Mouse (Mus musculus): ENCODE measurements at regions not wholly inside any gene's neighbourhood (a gene's known extent, or its start where the extent isn't known, plus 50 kb on each side); places are given as distances from the start of the nearest gene placed in this dataset.
"Not testable (repeated sequence)": the region's sequence is repeated elsewhere in the genome, so short reads cannot be mapped to it uniquely, and the experiment has no call there.

DNA sequence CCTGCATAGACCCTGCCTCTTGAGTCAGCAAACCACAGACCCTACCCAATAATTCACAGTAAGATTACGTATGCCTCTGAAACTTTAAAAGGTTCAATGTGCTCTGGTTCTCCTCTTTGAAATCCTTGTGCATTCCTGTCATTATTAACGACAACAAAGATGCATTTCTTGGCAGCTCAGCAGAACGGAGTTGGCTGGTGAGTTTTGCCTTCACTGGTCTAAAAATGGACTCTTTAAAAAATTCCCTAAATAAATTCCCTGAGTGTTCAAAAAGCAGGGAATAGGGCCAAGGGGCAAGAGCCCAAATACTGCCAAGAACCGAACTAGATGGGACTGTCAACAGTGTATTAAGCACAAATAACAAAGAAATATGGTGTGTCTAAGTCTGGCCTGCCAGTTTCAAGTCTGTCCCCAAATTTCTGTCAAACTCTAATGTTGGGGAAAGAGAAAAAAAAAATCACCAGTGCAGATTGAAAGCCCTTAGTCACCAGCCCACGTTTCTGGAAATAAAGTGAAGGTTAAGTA is 163.2 kb upstream of the Gm17728 start:
- no peak for DNase-seq (ENCODE audit: extremely low spot score, low read depth, low spot score)

DNA sequence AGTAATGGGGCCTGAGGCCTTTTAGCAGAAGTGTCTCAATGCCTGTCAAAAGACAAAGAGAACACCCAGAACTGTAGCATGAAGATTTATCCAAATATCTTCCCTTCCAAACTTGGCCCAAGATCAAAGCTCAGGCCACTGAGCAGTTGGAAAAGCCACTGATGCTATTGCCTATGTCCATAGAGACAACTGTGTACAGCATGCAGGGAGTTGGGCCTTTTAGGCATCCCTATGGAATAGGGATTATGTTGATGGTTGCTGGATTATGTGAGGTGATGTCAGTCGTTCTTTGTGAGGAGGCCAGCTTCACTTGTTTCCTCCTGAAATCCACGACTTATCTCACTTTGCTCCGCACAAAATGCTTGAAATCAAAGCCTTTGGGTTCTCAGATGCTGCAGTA is 153.1 kb upstream of the Gm17728 start:
- DNase-seq (ENCODE audit: extremely low spot score, low read depth, low spot score): no peak

DNA sequence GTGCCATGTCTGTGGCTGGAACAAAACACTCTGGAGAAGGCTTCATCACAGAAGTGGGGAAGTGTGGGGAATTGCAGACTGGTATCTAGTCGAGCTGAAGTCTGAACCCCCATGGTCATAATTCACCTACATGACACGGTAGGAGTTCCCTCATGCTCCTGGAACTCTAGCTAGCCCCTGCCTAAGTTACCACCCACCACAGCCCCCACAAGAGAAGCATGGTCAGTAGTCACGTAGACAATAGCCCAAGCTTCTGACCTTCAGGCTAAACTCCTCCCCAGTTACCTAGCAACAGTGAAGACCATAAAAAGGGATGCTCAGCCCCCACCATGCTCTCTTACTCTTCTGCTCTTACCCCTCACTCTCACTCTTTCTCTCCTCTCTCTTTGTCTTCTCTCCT is 143.8 kb upstream of the Gm17728 start:
- not testable (repeated sequence) for DNase-seq (ENCODE audit: extremely low spot score, low read depth, low spot score)

DNA sequence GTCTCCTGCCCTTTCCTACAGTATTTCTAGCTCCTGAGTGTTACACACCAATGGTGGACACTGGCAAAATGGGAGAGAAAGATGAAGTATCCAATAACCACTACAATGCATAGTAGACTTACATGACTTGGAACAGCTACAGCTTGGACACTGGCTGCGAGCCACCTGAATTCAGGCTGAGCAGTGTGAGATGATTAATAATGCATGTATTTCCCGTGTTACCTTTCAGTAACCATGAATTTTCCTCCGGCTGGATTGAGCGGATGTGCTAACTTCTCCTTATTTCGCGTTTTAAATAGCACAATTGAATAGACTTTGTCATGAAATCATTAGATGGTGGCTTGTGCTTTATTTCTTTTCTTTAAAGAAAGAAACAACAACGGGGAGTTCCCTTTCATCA is 142.4 kb upstream of the Gm17728 start:
- no peak for DNase-seq (ENCODE audit: extremely low spot score, low read depth, low spot score)

DNA sequence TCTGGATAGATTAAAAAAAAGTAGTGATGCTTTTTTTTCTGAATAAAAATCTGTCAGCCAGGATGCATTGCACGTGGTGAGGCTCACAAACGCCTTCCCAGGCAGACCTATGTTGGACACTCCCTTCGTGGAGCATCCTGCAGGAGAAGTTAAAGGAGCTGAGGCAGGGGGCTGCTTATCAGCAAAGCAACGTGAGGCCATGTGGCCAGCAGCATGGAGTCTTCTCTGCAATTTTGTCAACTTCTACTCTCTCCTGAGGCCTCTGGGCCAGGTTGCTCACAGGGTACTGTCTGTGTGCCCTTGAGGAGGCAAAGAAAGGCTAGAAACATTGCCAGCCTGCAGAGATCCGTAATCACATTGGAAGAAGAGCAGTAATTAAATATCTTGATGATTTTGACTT is 140.0 kb upstream of the Gm17728 start:
- no peak for DNase-seq (ENCODE audit: extremely low spot score, low read depth, low spot score)

DNA sequence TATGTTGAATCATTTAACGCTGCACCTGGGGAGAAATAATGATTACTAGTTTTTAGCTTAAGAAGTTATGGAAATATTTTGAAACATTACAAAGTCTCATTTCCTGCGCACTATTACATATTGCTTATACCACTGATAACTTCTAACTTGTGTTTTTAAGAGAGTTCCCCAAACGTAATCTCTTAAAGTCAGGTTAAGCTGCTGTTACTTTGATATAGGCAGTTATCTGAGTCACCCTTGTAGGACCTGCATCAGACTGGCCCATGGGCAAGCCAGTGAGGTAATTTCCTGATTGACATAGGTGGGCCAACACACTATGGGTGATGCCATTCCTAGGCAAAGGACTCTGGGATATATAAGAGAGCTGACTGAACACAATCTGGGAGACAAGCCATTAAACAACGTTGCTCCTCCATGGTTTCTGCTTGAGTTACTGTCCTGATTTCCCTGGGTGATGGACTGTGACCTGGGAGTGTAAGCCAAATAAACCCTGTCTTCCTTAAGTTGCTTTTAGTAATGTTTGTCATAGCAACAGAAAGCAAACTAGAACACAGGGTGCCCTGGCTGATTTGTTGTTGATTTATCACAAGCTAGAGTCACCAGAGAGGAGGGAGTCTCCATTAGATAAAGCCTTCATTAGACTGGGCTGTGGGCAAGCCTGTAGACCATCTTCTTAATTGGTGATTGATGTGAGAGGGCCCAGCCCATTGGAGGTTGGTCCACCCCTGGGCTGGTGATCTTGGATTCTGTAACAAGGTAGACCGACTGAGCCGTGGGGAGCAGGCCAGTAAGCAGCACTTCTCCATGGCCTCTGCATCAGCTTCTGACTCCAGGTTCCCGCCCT is 139.3 kb upstream of the Gm17728 start:
- DNase-seq (ENCODE audit: extremely low spot score, low read depth, low spot score): no peak

DNA sequence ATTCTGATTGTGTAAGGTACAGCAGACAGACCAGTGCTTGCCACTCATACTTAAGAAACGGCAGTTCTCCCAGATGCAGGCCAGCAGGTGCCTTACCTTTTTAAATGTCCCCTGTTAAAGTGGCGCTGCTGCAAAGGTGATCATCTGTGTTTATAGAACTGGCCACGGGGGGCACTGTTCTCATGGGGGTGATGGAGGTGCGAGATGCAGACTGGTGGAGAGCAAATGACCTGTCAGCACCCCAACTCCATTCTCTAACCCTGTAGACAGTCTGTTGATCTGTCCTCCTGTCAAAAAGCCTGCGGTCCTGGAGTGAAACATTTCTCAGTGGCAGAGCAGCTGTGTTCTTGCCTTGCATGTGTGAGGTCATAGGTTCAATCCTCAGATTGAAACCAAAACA is 135.4 kb upstream of the Gm17728 start:
- no peak for DNase-seq (ENCODE audit: extremely low spot score, low read depth, low spot score)

DNA sequence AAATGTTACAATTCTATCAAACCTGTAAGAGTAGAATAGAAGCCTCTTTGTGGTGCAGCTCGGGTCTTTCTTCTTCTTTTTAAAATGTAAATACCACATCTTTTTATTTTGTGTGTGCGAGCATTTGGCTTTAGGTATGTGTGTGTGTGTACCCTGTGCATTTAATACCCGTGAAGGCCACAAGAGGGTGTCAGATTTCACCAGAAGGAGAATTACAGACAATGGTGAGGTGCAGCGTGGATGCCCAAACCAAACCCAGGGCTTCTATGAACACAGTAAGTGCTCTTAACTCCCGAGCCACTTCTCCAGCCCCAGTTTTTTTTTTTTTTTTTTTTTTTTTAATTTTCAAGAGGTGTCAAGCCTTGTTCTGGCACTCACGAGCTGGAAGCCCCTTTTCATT is 135.0 kb upstream of the Gm17728 start:
- DNase-seq (ENCODE audit: extremely low spot score, low read depth, low spot score): no peak

DNA sequence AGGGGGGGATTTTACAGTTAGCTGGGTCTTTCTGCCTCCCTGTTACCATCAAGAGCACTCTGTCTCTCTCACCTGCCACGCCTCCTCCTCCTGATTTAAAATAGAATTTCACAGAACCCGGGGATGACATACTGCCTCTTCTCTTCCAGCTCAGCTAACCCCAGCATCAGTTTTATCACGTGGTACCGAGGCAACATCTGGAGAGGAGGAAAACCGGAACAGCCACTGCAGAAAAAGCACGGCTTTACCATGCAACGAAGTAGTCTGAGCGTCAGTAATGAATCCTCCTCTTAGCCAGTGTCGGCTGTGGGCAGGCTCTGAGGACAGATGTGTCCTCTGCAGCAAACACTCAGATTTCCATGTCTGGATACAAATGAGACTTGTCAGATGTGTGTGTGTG is 134.2 kb upstream of the Gm17728 start:
- DNase-seq (ENCODE audit: extremely low spot score, low read depth, low spot score): no peak

DNA sequence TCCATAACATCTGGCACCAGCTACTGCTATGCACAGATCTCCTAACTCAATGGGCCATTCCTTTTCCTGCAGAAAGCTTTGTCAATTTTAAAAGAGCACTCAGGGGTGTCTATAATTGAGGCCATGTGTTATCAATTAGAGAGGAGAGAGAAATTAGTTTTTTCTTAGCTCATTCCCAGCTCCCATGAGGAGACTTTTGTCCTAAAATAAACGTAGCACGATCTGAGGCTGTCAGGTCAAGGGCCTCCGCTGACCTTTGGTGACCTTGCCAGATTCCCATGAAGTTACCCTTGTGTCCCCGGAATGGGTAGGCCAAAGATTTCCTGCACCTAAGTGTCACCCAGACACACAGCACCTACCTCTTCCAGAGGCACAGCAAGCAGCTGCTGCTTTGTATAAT is 130.3 kb upstream of the Gm17728 start:
- no peak for DNase-seq (ENCODE audit: extremely low spot score, low read depth, low spot score)

DNA sequence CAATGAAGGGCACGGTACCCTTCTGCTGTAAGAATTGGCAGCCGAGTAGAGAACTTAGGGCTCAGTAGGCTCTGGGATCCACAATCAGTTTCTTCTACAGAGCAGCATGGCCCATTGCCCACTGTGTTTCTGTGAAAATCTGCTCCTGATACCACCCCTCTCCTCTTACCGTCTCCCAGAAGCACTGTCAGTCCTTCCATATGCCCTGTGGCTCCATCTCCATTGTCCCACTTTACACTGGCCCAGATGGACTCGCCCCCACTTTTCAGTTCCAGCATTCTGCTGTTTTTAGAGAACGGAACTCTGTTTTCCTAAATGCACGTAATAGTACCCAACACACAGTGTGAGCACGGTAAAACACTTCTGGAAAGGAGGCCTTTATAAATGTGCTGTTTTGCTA is 129.6 kb upstream of the Gm17728 start:
- DNase-seq (ENCODE audit: extremely low spot score, low read depth, low spot score): no peak

DNA sequence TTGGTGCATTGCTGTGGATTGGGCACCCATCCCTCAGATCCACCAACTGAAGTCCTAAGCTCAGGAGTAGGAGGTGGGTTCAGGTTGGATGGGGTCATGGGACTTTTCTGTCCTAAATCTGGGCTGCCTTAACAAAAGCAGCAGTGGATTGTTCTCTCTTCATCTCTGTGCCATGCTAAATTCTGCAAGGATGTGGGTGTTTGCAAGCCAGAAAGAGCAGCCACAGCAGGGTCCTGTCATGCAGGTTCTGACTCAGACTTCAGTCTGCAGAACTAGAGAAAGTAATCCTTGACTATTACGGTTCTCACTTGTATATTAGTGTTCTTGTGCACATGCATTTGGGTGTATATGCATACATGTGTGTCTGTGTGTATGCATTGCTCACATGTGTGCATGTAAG is 125.5 kb upstream of the Gm17728 start:
- DNase-seq (ENCODE audit: extremely low spot score, low read depth, low spot score): no peak

DNA sequence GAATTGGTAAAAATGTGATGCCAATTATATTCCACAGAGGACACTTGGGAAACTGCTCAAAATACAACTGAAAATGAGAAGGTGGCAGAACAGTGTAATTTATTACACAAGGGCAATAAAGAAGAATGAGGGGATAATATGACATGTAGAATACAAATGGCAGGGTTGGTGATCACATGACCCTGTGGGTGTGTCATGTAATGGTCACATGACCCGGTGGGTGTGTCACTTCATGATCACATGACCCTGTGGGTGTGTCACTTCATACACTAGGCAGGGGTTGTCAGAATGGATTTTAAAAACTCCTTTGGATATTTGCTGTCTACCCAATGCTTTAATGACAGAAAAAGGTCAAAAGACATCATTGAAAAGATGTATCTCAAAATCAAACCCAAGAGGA is 123.6 kb upstream of the Gm17728 start:
- no peak for DNase-seq (ENCODE audit: extremely low spot score, low read depth, low spot score)

DNA sequence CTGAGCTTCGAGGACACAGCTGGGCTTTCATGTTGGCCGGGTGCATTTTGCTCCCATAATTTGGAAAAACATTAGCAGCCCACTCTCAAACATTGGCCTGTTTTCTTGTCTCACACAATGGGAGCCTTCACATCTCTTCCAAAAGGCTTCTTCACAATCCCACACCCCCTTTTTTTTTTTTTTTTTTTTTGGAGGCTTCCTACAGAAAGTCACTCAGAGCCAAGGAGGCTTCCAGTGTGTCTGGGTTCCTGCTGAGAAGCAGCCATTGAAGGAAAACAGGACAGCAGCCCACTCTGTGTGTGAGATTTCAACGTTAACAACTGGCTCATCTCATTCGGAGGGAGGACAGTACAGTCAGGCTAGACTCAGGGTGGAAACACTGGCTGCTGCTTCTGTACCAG is 120.8 kb upstream of the Gm17728 start:
- DNase-seq (ENCODE audit: extremely low spot score, low read depth, low spot score): no peak

DNA sequence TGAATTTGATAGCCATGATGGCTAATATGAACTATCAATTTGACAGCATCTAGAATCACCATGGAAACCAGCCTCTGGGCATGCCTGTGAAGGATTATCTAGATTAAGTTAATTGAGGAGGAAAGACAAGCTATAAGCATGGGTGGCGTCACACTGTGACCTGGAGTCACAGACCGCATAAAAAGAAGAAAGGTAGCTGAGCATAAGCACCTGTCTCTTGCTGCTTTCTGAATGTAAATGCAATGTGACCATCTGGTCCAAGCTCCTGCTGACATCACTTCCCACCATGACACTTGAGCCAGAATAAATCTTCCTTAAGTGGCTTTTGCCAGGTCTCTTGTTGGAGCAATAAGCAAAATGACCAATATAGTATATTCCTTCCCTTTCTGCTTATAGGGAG is 113.4 kb upstream of the Gm17728 start:
- no peak for DNase-seq (ENCODE audit: extremely low spot score, low read depth, low spot score)

DNA sequence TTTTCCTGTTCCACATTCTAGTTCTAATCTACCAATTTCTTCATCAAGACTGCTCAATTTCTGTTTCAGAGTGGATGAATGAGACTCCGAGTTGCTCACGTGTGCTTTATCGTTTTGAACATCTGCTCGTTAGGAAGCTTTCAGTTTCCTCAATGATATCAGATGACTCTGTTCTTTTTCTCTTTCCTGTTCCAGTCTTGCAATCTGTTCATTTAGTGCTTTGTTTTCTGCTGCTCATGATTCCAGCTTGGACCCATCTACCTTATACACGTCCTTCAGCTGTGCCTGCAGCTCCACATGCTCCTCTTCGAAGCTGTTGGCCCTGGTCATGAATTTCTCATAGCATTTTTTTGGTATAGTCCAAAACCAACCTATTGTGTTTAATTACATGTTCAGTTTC is 99.1 kb upstream of the Gm17728 start:
- no peak for DNase-seq (ENCODE audit: extremely low spot score, low read depth, low spot score)

DNA sequence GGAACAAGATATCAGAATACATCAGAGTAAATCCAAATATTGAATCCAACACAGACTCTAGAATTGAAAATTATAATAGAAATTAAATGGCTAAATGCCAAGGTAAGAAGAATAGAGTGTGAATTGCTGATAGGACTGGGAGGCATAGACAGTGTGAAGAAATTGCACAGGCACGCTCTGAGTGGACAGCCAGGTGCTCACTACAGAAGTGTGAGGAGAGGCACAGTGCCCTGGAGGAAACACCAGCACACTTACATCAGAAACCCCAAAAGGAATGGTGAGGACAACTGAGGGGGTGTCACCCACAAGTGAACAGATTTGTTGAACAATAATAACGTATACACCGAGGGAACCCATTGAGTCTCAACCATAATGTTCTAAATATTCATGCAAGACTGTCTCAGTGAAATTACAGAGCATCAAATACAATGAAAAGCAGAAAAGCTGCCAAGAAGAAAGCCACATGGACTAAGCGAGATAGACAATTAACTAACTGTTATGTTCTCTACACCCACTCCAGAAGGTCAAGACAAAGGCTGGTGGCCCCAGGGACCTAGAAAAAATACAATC is 92.9 kb upstream of the Gm17728 start:
- no peak for DNase-seq (ENCODE audit: extremely low spot score, low read depth, low spot score)

DNA sequence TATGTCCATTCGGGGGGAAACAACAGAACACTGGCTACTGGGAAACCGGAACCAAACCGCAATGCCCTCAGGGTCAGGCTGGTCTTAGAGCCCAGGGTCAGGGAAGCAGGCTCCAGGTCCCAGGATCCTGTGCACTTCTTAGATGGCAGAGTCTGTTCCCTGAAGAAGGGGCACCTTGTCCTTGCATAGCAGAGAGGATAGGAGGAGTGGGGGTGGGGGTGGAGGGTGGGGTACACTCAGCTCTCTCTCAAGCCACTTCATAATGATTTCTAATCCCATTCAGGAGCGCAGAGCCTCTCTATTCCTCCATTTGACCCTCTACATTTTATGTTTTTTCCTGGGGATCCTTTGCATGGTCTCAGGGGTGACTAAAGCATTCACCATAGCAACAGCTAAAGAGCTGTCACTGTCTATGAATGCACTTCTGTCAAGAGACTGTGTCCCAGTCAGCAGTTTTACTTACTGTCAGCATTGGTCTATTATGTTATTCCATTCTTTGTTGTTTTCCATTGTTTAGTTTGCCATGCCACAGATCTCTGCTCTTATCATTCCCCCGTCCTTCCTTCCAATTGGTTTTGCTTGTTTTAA is 64.2 kb upstream of the Gm17728 start:
- no peak for DNase-seq (ENCODE audit: extremely low spot score, low read depth, low spot score)

Data from hindlimb bud, embryonic 11.5 days (tissue).